Mouse (Mus musculus): ENCODE data around the gene Gemin4. TPM values are rescaled to one million over a fixed set of nuclear protein-coding genes. Genes with fewer than 3 reads are reported as not detected.
"Not testable (repeated sequence)": the region's sequence is repeated elsewhere in the genome, so short reads cannot be mapped to it uniquely, and the experiment has no call there.

Gemin4 gene
- total RNA-seq, 2 experiments from 2014 or later, result not detected

DNA sequence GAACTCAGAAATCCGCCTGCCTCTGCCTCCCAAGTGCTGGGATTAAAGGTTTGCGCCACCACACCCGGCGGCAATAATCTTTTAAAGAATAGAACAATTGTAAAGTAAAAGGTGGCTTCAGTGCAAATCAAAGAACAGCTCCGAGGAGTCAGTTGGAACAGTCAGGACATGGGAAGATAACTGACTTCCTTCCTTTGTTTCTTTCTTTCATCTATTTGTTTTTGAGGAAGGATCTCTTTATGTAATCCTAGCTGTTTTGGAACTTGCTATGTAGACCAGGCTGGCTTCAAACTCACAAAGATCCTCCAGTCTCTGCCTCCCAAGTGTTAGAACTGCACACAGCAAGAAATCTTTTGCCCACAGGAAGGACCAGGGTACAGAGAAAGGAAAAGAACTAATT is 7.2 kb upstream of the Gemin4 start:
- no peak for ATAC-seq (replicated peaks; ENCODE audit: low FRiP score, poor library complexity, severe bottlenecking)

DNA sequence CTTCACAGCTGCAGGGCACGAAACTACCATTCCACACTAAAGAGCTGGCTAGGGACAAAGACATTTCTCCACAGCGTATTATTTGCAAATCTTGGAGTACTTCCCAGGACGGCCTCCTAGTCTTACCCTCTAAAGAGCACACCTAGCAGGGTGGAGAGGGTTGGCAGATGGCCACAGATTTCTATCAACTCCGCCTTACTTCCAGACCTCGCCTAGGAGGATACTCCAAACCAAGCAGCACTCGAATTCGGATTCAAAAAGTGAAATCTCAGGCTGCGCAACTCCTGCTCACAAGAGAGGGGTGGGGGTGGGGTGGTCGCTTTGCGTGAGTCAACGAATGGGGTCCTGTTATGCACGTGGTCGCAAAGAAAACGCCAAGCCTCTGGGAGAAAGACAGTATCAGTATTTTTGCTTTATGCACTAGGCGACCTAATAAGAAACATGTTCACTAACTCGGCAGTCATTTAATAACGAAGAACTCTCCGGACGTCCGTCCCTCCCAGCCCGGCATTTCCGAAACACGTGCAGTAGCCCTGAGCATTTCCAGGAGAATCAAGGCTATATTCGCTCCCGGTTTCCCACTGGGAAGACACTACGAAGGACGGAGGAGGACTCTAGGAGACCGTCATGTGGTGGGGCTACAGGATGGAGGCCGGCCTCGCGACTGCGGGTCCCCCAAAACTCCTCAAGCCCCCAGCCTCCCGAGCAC is 629 bp downstream of the Gemin4 start:
- 0 out of 2 replicates have a peak, but pooled peaks have one; percentile 24 for ATAC-seq (replicated peaks; ENCODE audit: low FRiP score, poor library complexity, severe bottlenecking)

- no peak for ATAC-seq (replicated peaks; ENCODE audit: low FRiP score, poor library complexity, severe bottlenecking)
These were observed 1.4 kb downstream of the Gemin4 start for GRCm38 (mm10) chr11:76216049-76216540.

- ATAC-seq (replicated peaks; ENCODE audit: low FRiP score, poor library complexity, severe bottlenecking), result no peak
These were observed 2.5 kb downstream of the Gemin4 start for GRCm38 (mm10) chr11:76215011-76215410.

DNA sequence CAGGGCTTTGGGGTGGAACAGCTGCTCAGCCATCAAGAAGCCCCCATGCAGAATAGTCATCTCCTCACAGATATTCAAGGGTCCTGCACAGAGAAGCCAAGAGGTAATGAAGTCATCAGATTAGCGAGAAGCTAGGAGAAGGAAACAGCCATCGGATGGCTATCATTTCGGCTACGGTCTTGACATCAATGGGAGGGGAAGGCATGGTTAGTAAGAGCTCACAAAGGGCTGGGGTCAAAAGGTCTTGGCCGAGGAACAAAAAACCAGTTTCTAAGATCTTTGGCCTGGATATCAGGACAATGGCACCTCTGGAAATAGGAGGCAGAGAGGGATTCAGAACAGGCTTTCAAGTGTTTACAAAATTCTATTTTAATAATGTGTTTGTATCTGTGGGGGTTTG is 3.6 kb downstream of the Gemin4 start:
- ATAC-seq (replicated peaks; ENCODE audit: low FRiP score, poor library complexity, severe bottlenecking), result no peak

DNA sequence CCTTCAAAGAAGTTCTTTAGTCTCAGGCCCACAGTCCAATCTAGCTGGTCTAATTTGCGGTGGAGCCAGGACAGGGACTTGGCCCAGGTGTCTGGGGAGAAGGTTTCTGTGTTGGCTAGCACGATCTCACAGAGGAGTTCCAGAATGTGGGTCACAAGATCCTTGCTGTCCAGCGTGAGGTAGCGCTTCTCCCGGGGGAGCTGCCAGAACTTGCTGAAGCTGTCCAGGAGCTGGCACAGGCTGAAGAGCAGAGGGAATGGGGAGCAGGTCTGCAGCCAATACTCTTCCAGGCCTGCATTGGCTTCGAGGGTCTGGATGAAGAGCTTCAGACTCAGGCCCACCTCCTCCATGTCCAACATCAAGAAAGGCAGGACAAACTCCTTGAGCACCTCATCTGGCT is 5.9 kb downstream of the Gemin4 start:
- not testable (repeated sequence) for ATAC-seq (replicated peaks; ENCODE audit: low FRiP score, poor library complexity, severe bottlenecking)

GRCm38 (mm10) chr11:76210228-76210985 is 7.1 kb downstream of the Gemin4 start:
- no peak for ATAC-seq (replicated peaks; ENCODE audit: low FRiP score, poor library complexity, severe bottlenecking)

DNA sequence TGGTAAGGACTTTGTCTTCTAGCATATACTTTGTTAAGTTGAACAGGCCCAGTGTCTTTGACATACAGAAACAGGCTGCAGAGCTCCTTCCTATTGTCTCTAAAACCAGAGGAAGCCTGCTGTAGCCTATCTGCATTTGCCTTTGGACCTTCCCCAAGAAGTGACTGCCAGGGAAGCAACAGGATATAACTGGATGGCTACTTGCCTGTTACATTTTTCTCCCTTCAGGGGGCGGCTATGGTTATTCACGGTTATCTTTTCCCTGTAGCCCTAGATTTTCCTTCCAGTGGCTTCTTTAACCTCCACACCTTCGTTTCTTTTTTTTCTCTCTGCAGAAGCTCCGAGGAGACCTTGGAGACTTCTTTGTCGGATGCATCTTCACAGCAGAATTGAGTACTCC is 10.7 kb downstream of the Gemin4 start:
- ATAC-seq (replicated peaks; ENCODE audit: low FRiP score, poor library complexity, severe bottlenecking), result no peak

DNA sequence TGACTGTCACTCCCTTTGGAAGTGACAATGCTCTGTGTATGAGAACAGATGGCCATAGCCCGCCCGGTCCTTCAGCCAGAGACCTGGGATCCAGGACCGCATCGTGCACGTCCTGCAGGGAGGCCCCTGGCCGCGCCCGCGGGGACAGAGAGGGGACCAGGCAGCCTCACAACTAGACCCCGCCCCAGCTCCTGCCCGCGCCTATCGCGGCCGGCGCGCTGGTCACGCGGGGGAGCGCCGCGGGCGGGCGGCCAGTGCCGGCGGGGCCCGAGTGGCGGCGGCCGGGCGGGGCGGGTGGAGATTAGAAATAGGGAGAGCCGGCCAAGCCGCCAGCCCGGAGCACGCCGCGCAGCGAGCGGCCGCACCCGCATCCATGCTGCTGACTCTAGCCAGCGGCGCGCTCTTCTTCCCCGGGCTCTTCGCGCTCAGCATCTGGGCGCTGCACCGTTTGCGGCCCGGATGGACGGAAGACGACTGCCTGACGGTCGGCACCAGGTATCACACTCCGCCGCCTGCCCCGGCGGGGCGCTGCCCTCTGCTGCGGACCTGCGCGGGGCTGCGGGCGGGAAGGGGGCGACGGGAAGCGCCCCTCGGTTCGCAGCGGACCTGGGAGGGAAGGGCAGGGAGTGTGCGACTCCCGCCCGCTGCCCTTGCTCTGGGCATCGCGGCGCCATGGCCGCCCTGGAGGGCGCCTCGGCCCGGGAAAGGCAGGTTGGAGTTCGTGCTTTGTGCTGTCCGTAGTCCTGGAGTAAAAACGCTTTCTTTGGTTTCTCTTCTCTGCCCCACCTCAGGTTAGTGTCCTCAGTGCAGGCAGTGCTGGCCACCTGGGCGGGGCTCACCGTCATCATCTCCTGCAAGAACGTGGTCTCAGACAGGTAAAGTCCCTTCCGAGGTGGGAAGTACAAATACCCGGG is 15.4 kb downstream of the Gemin4 start:
- ATAC-seq (replicated peaks; ENCODE audit: low FRiP score, poor library complexity, severe bottlenecking), result peak; percentile 88

- no peak for ATAC-seq (replicated peaks; ENCODE audit: low FRiP score, poor library complexity, severe bottlenecking)
These were observed 20.4 kb downstream of the Gemin4 start for GRCm38 (mm10) chr11:76196977-76197469.

GRCm38 (mm10) chr11:76196275-76196976 is 21.0 kb downstream of the Gemin4 start:
- ATAC-seq (replicated peaks; ENCODE audit: low FRiP score, poor library complexity, severe bottlenecking), result no peak

DNA sequence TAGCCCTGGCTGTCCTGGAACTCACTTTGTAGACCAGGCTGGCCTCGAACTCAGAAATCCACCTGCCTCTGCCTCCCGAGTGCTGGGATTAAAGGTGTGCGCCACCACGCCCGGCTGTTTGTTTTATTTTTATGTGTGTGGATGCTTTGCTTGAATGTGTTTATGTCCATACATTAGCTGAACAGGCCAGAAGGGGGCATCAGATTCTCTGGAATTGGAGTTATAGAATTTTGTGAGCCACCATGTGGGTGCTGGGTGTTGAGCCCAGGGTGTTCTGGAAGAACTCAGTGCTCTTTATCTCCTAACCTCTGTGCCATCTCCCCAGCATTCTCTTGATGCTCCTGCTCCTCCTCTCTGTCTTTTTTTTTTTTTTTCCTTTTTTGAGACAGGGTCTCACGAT is 30.6 kb downstream of the Gemin4 start:
- ATAC-seq (replicated peaks; ENCODE audit: low FRiP score, poor library complexity, severe bottlenecking), result no peak

DNA sequence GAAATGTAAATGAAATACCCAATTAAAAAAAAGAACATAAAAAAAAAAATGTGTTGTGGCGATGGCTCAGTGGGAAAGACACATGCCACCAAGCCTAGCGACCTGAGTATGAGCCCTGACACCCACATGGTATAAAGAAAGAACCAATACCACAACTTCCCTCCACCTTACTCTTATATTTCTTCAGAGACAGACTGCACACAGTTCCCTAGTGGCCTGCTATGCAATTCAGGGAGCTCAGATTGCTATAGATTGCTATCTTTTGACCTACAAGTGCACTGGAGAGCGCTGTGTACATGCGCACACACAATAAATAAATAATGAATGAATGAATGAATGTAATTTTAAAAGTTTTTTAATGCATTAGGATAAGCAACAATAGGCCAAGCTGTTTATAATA is 33.7 kb downstream of the Gemin4 start:
- ATAC-seq (replicated peaks; ENCODE audit: low FRiP score, poor library complexity, severe bottlenecking), result no peak

DNA sequence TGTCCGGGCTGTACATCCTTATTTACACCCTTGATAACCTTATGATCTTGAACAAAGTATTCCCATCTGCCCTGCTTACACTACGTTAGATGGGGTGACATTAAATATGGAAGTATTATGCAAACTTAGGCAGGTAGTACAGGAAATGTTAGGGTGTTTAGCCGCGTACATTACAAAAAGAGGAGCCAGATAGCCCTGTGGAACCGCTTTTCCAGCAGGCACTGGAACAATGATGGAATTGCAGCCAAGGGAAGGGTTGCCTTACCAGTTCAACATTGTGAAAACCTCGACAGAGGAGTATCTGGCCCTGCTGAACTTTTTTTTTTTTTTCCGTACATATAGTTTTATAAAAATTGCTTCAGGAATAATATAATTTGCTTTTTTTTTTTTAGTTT is 37.3 kb downstream of the Gemin4 start:
- no peak for ATAC-seq (replicated peaks; ENCODE audit: low FRiP score, poor library complexity, severe bottlenecking)

GRCm38 (mm10) chr11:76179495-76180145 is 37.8 kb downstream of the Gemin4 start, which contains the start of the genes Vps53 and Fam57a:
Gene Vps53 (minus strand): TSS chr11:76179647.
Gene Fam57a (plus strand): TSS chr11:76179671.
- ATAC-seq (replicated peaks; ENCODE audit: low FRiP score, poor library complexity, severe bottlenecking), result peak; percentile 93

- peak; percentile 84 for ATAC-seq (replicated peaks; ENCODE audit: low FRiP score, poor library complexity, severe bottlenecking)
These were observed 38.6 kb downstream of the Gemin4 start for GRCm38 (mm10) chr11:76178726-76179494.

DNA sequence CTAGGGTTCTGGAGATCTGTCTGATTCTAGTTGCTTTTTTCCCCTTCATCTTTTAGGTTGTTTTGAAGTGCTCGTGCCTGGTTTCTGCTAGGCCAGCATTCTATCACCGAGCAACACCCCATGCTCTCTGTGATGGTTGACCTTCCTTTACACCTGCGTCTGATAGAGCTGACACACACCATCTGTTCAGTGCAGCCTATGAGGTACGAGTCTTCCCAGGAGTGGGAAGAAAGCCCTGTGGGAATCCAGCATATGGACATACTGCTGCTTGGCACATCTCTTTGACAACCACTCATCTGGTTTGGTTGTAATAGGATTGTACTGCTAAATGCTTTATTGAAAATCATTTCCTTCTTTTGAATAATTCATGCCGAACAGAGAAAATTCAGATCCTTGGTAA is 47.3 kb downstream of the Gemin4 start:
- no peak for ATAC-seq (replicated peaks; ENCODE audit: low FRiP score, poor library complexity, severe bottlenecking)

- ATAC-seq (replicated peaks; ENCODE audit: low FRiP score, poor library complexity, severe bottlenecking), result no peak
These were observed 48.5 kb downstream of the Gemin4 start for GRCm38 (mm10) chr11:76168976-76169375.
